Mouse (Mus musculus) cortical plate, adult 2 months (tissue): Measurements from ENCODE around the gene Tspan9.

Experiments used
- CTCF ChIP-seq: fragments of 200-500 bp; IDR thresholded peaks from 2 replicates; pipeline ENCODE4 v1.5.1; 2011; ENCODE audit warnings: mild to moderate bottlenecking, control low read depth, low read length; ENCODE audit not compliant: insufficient read depth; ENCODE audit errors: extremely low read depth
- POLR2A ChIP-seq: fragments of 200-500 bp; IDR thresholded peaks from 2 replicates; pipeline ENCODE4 v1.6.1; 2011; ENCODE audit warnings: mild to moderate bottlenecking, low read length, control low read depth; ENCODE audit not compliant: insufficient read depth; ENCODE audit errors: extremely low read depth

GRCm38 (mm10) chr6:127980381-127981045 lies 162.9 kb downstream of the Tspan9 start:
- TF ChIP-seq CTCF (no peak), POLR2A (no peak)
